19 mouse cellular contexts compared by ENCODE assay signal in the genomic region with DNA sequence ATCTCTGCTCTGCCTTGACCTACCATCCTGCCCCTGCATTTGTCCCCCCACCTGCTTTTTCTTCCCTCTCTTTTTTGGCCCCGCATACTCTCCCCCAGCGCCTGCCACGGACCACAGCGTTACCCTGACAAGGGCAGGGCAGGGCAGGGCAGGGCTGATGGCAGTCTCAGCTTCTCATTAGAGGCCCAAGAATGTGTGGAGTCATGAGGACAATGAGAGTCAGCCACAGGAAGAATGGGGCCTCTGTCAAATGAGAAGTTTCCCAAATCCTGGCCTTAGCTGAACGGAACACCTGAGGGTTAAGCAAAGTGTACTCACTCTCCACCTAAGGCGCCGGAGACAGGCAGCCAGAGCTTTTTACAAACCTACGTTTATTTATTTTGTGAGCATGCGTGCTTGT. TPM values are rescaled to one million over a fixed set of nuclear protein-coding genes. Genes with fewer than 3 reads are reported as not detected.
DNase-seq lines count a peak whose midpoint lies in the region; ATAC-seq and TF ChIP-seq lines count a peak whose summit lies in the region.
"Had no signal": no experiment of that assay in that cellular context is flagged by ENCODE, and none has a peak within 500 bp of the region (broad histone marks: within the 10 kb centered on the region; RNA-seq: fewer than 3 reads in every experiment).

No protein-coding gene starts in this region.

- no peak overlapping the region; the same call in 1 of the 2 replicates for H3K4me3 ChIP-seq in hindbrain, embryonic 10.5 days
- H3K4me3 ChIP-seq in hindbrain, postnatal 0 days (ENCODE audit: low read length): no peak overlapping the region
- no peak overlapping the region for H3K4me3 ChIP-seq in forebrain, embryonic 15.5 days
- H3K4me3 ChIP-seq in midbrain, embryonic 14.5 days (replicated peaks; ENCODE audit: low read depth, low read length): no peak overlapping the region
- no peak overlapping the region for H3K4me3 ChIP-seq in liver, embryonic 12.5 days
- H3K4me3 ChIP-seq: embryonic facial prominence, embryonic 15.5 days had no signal

- TF ChIP-seq CTCF in hindbrain, postnatal 0 days (IDR thresholded peaks at IDR 0.05; ENCODE audit: low read depth): no peak

- peaks cover 97% of the 10 kb centered on the region for H3K4me1 ChIP-seq in hindbrain, embryonic 10.5 days (replicated peaks)
- H3K4me1 ChIP-seq in hindbrain, postnatal 0 days (ENCODE audit: insufficient read depth, low read length): peaks cover 12% of the 10 kb centered on the region
- H3K4me1 ChIP-seq in forebrain, embryonic 15.5 days: peaks cover 83% of the 10 kb centered on the region
- H3K4me1 ChIP-seq in midbrain, embryonic 14.5 days (ENCODE audit: control insufficient read depth, insufficient read depth, low read length): peaks cover 80% of the 10 kb centered on the region
- peaks cover 15% of the 10 kb centered on the region; the same call in 1 of the 2 replicates for H3K4me1 ChIP-seq in liver, embryonic 12.5 days

- no peak for DNase-seq in hindbrain, embryonic 10.5 days (ENCODE audit: low spot score)
- DNase-seq in hindbrain, postnatal 0 days (ENCODE audit: low spot score): no peak
- DNase-seq in ES-CJ7 (ENCODE audit: low read depth, low spot score): peak; percentile 50
- no peak for DNase-seq in midbrain, embryonic 14.5 days
- no peak for DNase-seq in yolk sac, embryonic 10.5 days (ENCODE audit: low spot score)
- no peak for DNase-seq in adrenal gland, adult 18-20 months (ENCODE audit: low spot score in 2 of 2)
- DNase-seq: adrenal gland, adult 2 months; B cell, adult 2 months; cerebellum, postnatal 14 days; heart, adult 18-20 months; kidney, adult 2 months; left cerebral cortex, postnatal 4 days; lung, postnatal 10 days; thymus, postnatal 36 days had no signal

- peak overlapping the region; percentile 77 for H3K27ac ChIP-seq in hindbrain, embryonic 10.5 days
- no peak overlapping the region for H3K27ac ChIP-seq in hindbrain, postnatal 0 days
- H3K27ac ChIP-seq in forebrain, embryonic 15.5 days (replicated peaks): no peak overlapping the region
- H3K27ac ChIP-seq in midbrain, embryonic 14.5 days (replicated peaks; ENCODE audit: low read depth, low read length): peak overlapping the region; percentile 49
- H3K27ac ChIP-seq in liver, embryonic 12.5 days: no peak overlapping the region
- H3K27ac ChIP-seq: embryonic facial prominence, embryonic 15.5 days had no signal

- ATAC-seq in hindbrain, postnatal 0 days: no peak
- no peak for ATAC-seq in forebrain, embryonic 15.5 days (replicated peaks)
- ATAC-seq in midbrain, embryonic 14.5 days (ENCODE audit: low FRiP score, low TSS enrichment): no peak
- no peak for ATAC-seq in liver, embryonic 12.5 days

- H3K9me3 ChIP-seq in hindbrain, embryonic 10.5 days: no peaks in the 10 kb centered on the region
- no peaks in the 10 kb centered on the region for H3K9me3 ChIP-seq in hindbrain, postnatal 0 days (ENCODE audit: low read length)
- H3K9me3 ChIP-seq in forebrain, embryonic 15.5 days: no peaks in the 10 kb centered on the region
- H3K9me3 ChIP-seq in midbrain, embryonic 14.5 days (ENCODE audit: control insufficient read depth, low read length): no peaks in the 10 kb centered on the region
- H3K9me3 ChIP-seq in liver, embryonic 12.5 days (replicated peaks): no peaks in the 10 kb centered on the region
- H3K9me3 ChIP-seq: embryonic facial prominence, embryonic 15.5 days had no signal

- peaks cover 69% of the 10 kb centered on the region for H3K27me3 ChIP-seq in hindbrain, embryonic 10.5 days (ENCODE audit: insufficient read depth, poor library complexity, severe bottlenecking)
- no peaks in the 10 kb centered on the region for H3K27me3 ChIP-seq in hindbrain, postnatal 0 days (ENCODE audit: insufficient read depth, low read length)
- no peaks in the 10 kb centered on the region for H3K27me3 ChIP-seq in forebrain, embryonic 15.5 days
- H3K27me3 ChIP-seq in midbrain, embryonic 14.5 days (ENCODE audit: control insufficient read depth, insufficient read depth, low read length): no peaks in the 10 kb centered on the region
- peaks cover 100% of the 10 kb centered on the region for H3K27me3 ChIP-seq in liver, embryonic 12.5 days (replicated peaks)

- no peak overlapping the region for H3K4me2 ChIP-seq in hindbrain, postnatal 0 days (ENCODE audit: low read depth, low read length)
- H3K4me2 ChIP-seq in forebrain, embryonic 15.5 days (replicated peaks): peak overlapping the region; percentile 65
- peak overlapping the region; percentile 88 for H3K4me2 ChIP-seq in midbrain, embryonic 14.5 days (ENCODE audit: low read length)
- H3K4me2 ChIP-seq in liver, embryonic 12.5 days: no peak overlapping the region
- H3K4me2 ChIP-seq: embryonic facial prominence, embryonic 15.5 days had no signal

- H3K9ac ChIP-seq in hindbrain, postnatal 0 days (replicated peaks; ENCODE audit: low read length): no peak overlapping the region
- H3K9ac ChIP-seq in forebrain, embryonic 15.5 days (replicated peaks): peak overlapping the region; percentile 11; the same call in 1 of the 2 replicates
- peak overlapping the region; percentile 30; the same call in 1 of the 2 replicates for H3K9ac ChIP-seq in midbrain, embryonic 14.5 days (replicated peaks; ENCODE audit: low read length)
- H3K9ac ChIP-seq in liver, embryonic 12.5 days: no peak overlapping the region
- H3K9ac ChIP-seq: embryonic facial prominence, embryonic 15.5 days had no signal

- peaks cover 11% of the 10 kb centered on the region for H3K36me3 ChIP-seq in hindbrain, embryonic 10.5 days
- H3K36me3 ChIP-seq in hindbrain, postnatal 0 days (ENCODE audit: insufficient read depth, low read length): no peaks in the 10 kb centered on the region
- H3K36me3 ChIP-seq in forebrain, embryonic 15.5 days: no peaks in the 10 kb centered on the region
- 0 out of 2 replicates have a peak, but pooled peaks cover 9% of the 10 kb centered on the region for H3K36me3 ChIP-seq in midbrain, embryonic 14.5 days (ENCODE audit: control insufficient read depth, insufficient read depth, low read length)
- H3K36me3 ChIP-seq in liver, embryonic 12.5 days: no peaks in the 10 kb centered on the region
- H3K36me3 ChIP-seq: embryonic facial prominence, embryonic 15.5 days had no signal

- WGBS in hindbrain, embryonic 10.5 days: 38% methylated on average over 9 of the region's 9 CpGs
- 49% methylated on average over 9 of the region's 9 CpGs for WGBS in hindbrain, postnatal 0 days
- 43% methylated on average over 9 of the region's 9 CpGs for WGBS in forebrain, embryonic 15.5 days
- WGBS in midbrain, embryonic 14.5 days: 30% methylated on average over 9 of the region's 9 CpGs
- 55% methylated on average over 9 of the region's 9 CpGs for WGBS in liver, embryonic 12.5 days (ENCODE audit: insufficient replicate concordance)

RNA-seq across cellular contexts. Expression of a gene that starts 3.8 kb away (rescaled TPM):
- 1.6 and 2.8 TPM in 2 replicates for polyA plus RNA-seq in hindbrain, embryonic 10.5 days (2016; fragmentation: Nextera tagmentation; extraction: Ambion mirVana)
- 2.0 and 4.8 TPM in 2 replicates for total RNA-seq in hindbrain, postnatal 0 days (2014; rRNA removed)
- 0.50 and 0.70 TPM in 2 replicates for polyA plus RNA-seq in hindbrain, postnatal 0 days (2015; fragmentation: Nextera tagmentation; extraction: Ambion mirVana)
- polyA plus RNA-seq in forebrain, embryonic 15.5 days (2015; fragmentation: Nextera tagmentation; extraction: Ambion mirVana): 2.5 and 2.8 TPM in 2 replicates
- 4.4 and 4.5 TPM in 2 replicates for polyA plus RNA-seq in midbrain, embryonic 14.5 days (2014; fragmentation: Nextera tagmentation; extraction: Ambion mirVana)
- not detected for total RNA-seq in adrenal gland, adult 18-20 months (2021)
- not detected in 2 replicates for polyA plus RNA-seq in liver, embryonic 12.5 days (2016; fragmentation: Nextera tagmentation; extraction: Ambion mirVana)
- total RNA-seq: heart, postnatal 25 days had no signal
- polyA plus RNA-seq: kidney, adult 2 months had no signal

RNA-seq across cellular contexts. Expression of a gene that starts 3.9 kb away (rescaled TPM):
- 2.6 and 7.7 TPM in 2 replicates for polyA plus RNA-seq in hindbrain, embryonic 10.5 days (2016; fragmentation: Nextera tagmentation; extraction: Ambion mirVana)
- total RNA-seq in hindbrain, postnatal 0 days (2014; rRNA removed): 10.9 and 16.6 TPM in 2 replicates
- 7.9 and 9.0 TPM in 2 replicates for polyA plus RNA-seq in hindbrain, postnatal 0 days (2015; fragmentation: Nextera tagmentation; extraction: Ambion mirVana)
- polyA plus RNA-seq in forebrain, embryonic 15.5 days (2015; fragmentation: Nextera tagmentation; extraction: Ambion mirVana): 13.9 and 16.2 TPM in 2 replicates
- polyA plus RNA-seq in midbrain, embryonic 14.5 days (2014; fragmentation: Nextera tagmentation; extraction: Ambion mirVana): 21.2 and 23.2 TPM in 2 replicates
- under 1 TPM in 1 of 2 experiments, not detected in 1; 0.43 TPM for total RNA-seq in adrenal gland, adult 18-20 months (2021)
- polyA plus RNA-seq in liver, embryonic 12.5 days (2016; fragmentation: Nextera tagmentation; extraction: Ambion mirVana): not detected in 2 replicates
- total RNA-seq: heart, adult 18-20 months; heart, postnatal 25 days had no signal
- polyA plus RNA-seq: kidney, adult 2 months had no signal

RNA-seq across cellular contexts. Expression of a gene that starts 34.5 kb away (rescaled TPM):
- 0.24 and 0.31 TPM in 2 replicates for polyA plus RNA-seq in hindbrain, embryonic 10.5 days (2016; fragmentation: Nextera tagmentation; extraction: Ambion mirVana)
- not detected in 2 replicates for total RNA-seq in hindbrain, postnatal 0 days (2014; rRNA removed)
- 0.28 TPM in 1 of 2 replicates, not detected in the other for polyA plus RNA-seq in hindbrain, postnatal 0 days (2015; fragmentation: Nextera tagmentation; extraction: Ambion mirVana)
- 0.56 and 0.60 TPM in 2 replicates for polyA plus RNA-seq in forebrain, embryonic 15.5 days (2015; fragmentation: Nextera tagmentation; extraction: Ambion mirVana)
- polyA plus RNA-seq in midbrain, embryonic 14.5 days (2014; fragmentation: Nextera tagmentation; extraction: Ambion mirVana): 0.70 TPM in 1 of 2 replicates, not detected in the other
- total RNA-seq in adrenal gland, adult 18-20 months (2021): not detected
- not detected in 2 replicates for polyA plus RNA-seq in liver, embryonic 12.5 days (2016; fragmentation: Nextera tagmentation; extraction: Ambion mirVana)
- total RNA-seq: adrenal gland, adult 2 months; heart, adult 18-20 months; heart, postnatal 25 days; layer of hippocampus, adult 18-20 months; left cerebral cortex, postnatal 4 days had no signal
- polyA plus RNA-seq: adrenal gland, adult 2 months; embryonic facial prominence, embryonic 15.5 days; kidney, adult 2 months had no signal

RNA-seq across cellular contexts. Expression of a gene that starts 55.6 kb away (rescaled TPM):
- polyA plus RNA-seq in hindbrain, embryonic 10.5 days (2016; fragmentation: Nextera tagmentation; extraction: Ambion mirVana): 2.1 and 2.2 TPM in 2 replicates
- 2.7 and 4.1 TPM in 2 replicates for total RNA-seq in hindbrain, postnatal 0 days (2014; rRNA removed)
- polyA plus RNA-seq in hindbrain, postnatal 0 days (2015; fragmentation: Nextera tagmentation; extraction: Ambion mirVana): 1.0 and 1.6 TPM in 2 replicates
- 0.18 and 0.69 TPM in 2 replicates for polyA plus RNA-seq in forebrain, embryonic 15.5 days (2015; fragmentation: Nextera tagmentation; extraction: Ambion mirVana)
- 0.63 and 1.1 TPM in 2 replicates for polyA plus RNA-seq in midbrain, embryonic 14.5 days (2014; fragmentation: Nextera tagmentation; extraction: Ambion mirVana)
- 10 to 100 TPM; 16.1 to 16.3 TPM for total RNA-seq in adrenal gland, adult 18-20 months (2021)
- 2.7 and 3.1 TPM in 2 replicates for polyA plus RNA-seq in liver, embryonic 12.5 days (2016; fragmentation: Nextera tagmentation; extraction: Ambion mirVana)

Comparison
In these comparisons a context has a peak if more than half of its experiments do, and no peak if none do; other contexts are left out.
1. H3K27ac ChIP-seq: peak in hindbrain, embryonic 10.5 days (single experiment) and midbrain, embryonic 14.5 days (single experiment); none in hindbrain, postnatal 0 days (single experiment), forebrain, embryonic 15.5 days (single experiment) and liver, embryonic 12.5 days (single experiment).
2. H3K4me2 ChIP-seq: peak in forebrain, embryonic 15.5 days (single experiment) and midbrain, embryonic 14.5 days (single experiment); none in hindbrain, postnatal 0 days (single experiment) and liver, embryonic 12.5 days (single experiment).
3. H3K9ac ChIP-seq: peak in forebrain, embryonic 15.5 days (single experiment) and midbrain, embryonic 14.5 days (single experiment); none in hindbrain, postnatal 0 days (single experiment) and liver, embryonic 12.5 days (single experiment).